Mouse (Mus musculus) urinary bladder, postnatal 4 days (tissue): ENCODE measurements around the gene Epb41l5.

ENCODE experiments used
- DNase-seq, 2 experiments: peaks; one replicate each; pipeline ENCODE4 v3.0.0; 2021 to 2022; ENCODE audit warnings: low spot score in 2 of 2

Gene Epb41l5

DNA sequence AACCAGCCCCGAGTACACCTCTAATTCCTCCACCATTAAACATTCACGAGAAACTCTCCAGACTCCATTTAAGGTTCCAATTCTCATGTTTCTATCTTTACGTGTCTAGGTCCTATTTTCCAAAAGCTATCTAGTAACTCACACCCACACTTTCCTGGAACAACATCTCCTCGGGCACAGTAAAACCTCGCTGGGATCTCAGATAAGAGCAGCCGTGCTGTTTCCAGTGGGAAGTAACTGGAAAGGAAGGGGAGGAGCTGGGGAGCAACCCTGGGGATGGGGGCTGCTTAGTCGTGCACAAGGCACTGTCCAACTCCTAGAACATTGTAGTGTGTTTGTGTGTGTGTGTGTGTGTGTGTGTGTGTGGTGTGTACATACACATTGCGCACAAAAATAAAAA lies 146.9 kb downstream of the Epb41l5 start:
- DNase-seq = no peak

DNA sequence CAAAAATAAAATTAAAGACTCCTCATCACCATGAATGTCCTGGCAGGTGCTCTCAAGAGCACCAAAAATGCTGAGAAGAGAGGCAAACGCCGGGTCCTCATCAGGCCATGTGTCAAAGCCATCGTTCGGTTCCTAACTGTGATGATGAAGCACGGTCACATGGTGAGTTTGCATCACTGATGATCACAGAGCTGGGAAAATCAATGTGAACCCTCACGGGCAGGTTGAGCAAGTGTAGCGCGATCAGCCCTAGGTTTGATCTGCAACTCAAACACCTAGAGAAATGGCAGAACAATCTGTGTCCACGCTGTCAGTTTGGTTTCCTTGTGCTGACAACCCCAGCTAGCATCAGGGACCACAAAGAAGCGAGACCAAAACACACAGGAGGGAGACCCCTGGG lies 149.3 kb downstream of the Epb41l5 start:
- no peak for DNase-seq

DNA sequence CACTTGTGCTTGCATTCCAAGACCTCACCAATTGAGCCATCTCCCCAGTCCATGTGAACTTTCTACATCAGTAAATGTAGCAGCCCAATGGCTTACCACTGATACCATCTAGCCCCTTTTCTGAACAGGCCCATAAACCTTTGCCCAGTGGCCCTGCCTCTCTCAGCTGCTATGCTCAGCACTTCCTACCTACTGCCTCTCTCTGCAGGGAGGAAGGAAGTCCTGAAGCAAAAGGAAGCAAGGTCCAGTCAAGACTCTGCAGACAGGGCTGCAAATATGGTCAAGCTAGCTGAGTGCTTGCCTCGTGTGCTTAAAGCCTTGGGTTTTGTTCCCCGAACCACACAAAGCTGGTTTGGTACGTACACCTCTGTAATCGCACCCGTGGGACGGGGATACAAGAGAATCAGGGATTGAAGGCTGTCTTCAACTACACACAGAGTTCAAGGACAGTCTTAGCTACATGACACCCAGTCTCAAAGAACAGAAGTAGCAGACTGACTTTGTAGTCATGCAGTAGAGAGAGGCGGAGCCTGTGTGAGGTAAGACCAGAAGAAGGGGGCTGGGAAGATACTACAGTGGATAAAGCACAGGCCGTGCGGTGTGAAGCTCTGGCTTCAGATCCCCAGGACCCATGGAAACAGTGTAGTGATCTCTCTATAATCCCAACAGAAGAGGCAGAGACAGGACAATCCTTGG lies 150.1 kb downstream of the Epb41l5 start:
- no peak for DNase-seq

DNA sequence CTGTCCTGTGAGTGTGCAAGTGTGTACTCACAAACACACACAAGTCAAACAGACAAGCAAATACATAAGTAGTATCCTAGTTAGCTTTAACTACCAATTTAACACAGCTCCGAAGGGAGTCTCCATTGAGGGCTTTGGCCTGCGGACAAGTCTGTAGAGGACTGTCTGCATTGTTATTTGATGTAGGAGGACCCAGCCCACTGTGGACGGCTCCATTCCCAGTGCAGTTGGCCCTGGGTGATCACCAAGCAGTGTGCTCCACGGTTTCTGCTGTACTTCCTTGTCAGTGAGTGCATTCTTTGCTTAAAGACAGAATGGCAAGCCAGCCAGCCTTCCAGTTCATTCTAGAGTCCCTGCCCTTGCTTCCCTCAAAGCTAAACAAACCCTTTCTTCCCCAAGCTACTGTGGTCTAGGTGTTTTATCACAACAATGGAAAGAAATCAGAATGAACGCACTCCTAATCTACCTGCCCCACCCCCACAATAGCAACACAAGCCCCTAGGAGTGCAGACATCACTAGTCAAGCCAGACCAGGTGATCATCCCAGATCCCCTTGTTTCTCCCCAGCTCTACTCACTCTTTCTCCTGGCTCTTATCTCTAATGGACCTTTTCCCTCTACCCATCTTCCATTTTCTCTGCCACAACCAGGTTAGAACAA lies 151.3 kb downstream of the Epb41l5 start:
- DNase-seq = no peak

DNA sequence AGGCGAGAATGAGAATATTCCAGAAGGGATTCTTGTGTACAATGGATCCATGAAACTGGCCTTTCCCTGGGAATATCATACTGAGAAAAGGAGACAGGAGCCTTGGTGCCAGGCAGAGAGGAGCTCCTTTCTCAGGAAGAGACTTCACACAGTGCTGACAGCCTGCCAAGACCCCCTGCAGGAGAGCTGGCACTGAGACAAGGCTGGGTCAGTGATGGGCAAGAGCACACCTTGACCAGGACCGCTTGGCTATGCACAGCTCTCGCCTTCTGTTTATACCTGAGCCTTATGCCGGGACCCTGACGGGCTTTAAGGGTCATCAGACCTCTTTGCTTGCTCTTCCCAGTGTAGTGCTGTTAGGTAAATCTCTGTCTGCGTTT lies 153.4 kb downstream of the Epb41l5 start:
- DNase-seq = no peak
